Mouse (Mus musculus) bone marrow macrophage, adult 2 months (primary cell): ENCODE data around the gene Mark4.

Experiments used
- CTCF ChIP-seq: IDR thresholded peaks from 2 replicates; pipeline ENCODE4 v1.5.1; 2012; ENCODE audit warnings: low read depth, mild to moderate bottlenecking, low read length, moderate library complexity
- POLR2A ChIP-seq: IDR thresholded peaks from 2 replicates; pipeline ENCODE4 v1.6.1; 2012; ENCODE audit warnings: mild to moderate bottlenecking, low read depth, low read length, borderline replicate concordance

DNA sequence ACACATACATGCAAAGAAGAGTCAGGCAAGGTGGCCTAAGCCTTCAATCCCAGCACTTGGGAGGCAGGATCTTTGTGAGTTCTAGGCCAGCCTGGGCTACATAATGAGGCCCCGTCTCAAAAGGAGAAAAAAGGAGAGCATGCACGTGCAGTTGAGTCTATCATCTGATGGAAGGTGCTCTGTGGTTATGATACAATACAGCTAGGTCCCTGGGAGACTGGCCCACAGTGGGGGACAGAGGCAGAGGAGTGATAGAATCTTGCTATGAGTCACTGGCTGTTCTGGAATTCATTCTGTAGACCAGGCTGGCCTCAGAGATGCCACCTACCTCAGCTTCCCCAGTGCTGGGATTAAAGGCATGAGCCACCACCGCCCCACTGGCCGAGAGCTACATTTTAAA, 3.8 kb upstream of the Mark4 start:
- TF ChIP-seq CTCF (no peak), POLR2A (no peak)
